ENCODE assay signal across 8 mouse cellular contexts in the genomic region with DNA sequence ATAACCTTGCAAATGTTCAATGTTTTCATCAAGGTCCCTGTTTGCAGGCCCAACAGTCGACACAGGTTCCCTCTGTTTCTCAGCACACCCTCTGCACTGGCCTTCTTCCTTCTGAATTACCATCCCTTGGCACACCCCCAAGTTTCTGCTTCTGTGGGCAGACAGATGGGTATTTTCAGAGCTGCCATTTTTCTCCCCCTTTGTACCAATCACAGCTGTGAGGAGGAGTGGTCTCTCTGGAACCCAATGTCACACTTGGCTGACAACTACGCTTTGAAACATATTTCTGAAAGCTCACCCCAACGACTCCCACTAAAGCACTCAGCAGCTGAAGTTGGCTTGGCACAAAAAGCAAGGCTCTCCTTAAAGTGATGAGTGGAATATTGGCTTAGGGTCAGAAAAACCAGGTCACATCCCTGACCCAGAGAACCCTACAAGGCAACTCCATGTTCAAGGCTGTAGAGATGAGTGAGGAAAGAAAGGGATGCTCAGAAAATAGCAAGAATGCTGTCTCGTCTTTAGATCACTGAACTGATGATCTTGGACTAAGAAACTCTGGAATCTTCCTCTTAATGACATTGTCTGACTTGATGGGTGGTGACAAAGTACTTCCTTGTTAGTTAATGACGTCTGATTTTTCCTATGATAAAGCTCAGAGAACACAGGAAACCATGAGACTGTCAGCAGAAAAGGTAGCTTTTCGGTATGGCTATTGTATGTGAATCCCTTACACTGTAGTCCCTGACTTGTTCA. TPM values are rescaled to one million over a fixed set of nuclear protein-coding genes. Genes with fewer than 3 reads are reported as not detected.
DNase-seq lines count a peak whose midpoint lies in the region; ATAC-seq and TF ChIP-seq lines count a peak whose summit lies in the region.

No protein-coding gene starts in this region.

- no peak overlapping the region for H3K27ac ChIP-seq in hindbrain, embryonic 13.5 days
- no peak overlapping the region for H3K27ac ChIP-seq in hindbrain, embryonic 10.5 days
- peak overlapping the region; percentile 52 for H3K27ac ChIP-seq in layer of hippocampus, adult 2 months
- H3K27ac ChIP-seq in neural tube, embryonic 15.5 days (replicated peaks) = no peak overlapping the region
- H3K27ac ChIP-seq in intestine, postnatal 0 days (ENCODE audit: low read depth, low read length) = no peak overlapping the region
- no peak overlapping the region for H3K27ac ChIP-seq in kidney, adult 2 months (ENCODE audit: insufficient read depth, low read depth, low read length)

- no peak for TF ChIP-seq POLR2A in kidney, adult 2 months (IDR thresholded peaks at IDR 0.05; ENCODE audit: low read depth, low read length)

- peaks cover 5% of the 10 kb centered on the region; the same call in 1 of the 2 replicates for H3K4me1 ChIP-seq in hindbrain, embryonic 13.5 days (replicated peaks)
- no peaks in the 10 kb centered on the region for H3K4me1 ChIP-seq in hindbrain, embryonic 10.5 days (replicated peaks)
- H3K4me1 ChIP-seq in neural tube, embryonic 15.5 days = 0 out of 2 replicates have a peak, but pooled peaks cover 3% of the 10 kb centered on the region
- no peaks in the 10 kb centered on the region for H3K4me1 ChIP-seq in intestine, postnatal 0 days (replicated peaks; ENCODE audit: control insufficient read depth, insufficient read depth, low read length)
- peaks cover 9% of the 10 kb centered on the region for H3K4me1 ChIP-seq in kidney, adult 2 months (ENCODE audit: control insufficient read depth, insufficient read depth, low read length)

- no peaks in the 10 kb centered on the region for H3K9me3 ChIP-seq in hindbrain, embryonic 13.5 days
- H3K9me3 ChIP-seq in hindbrain, embryonic 10.5 days = no peaks in the 10 kb centered on the region
- no peaks in the 10 kb centered on the region for H3K9me3 ChIP-seq in neural tube, embryonic 15.5 days (replicated peaks)
- no peaks in the 10 kb centered on the region for H3K9me3 ChIP-seq in intestine, postnatal 0 days (ENCODE audit: control insufficient read depth)

- H3K4me3 ChIP-seq in hindbrain, embryonic 13.5 days = no peak overlapping the region
- no peak overlapping the region for H3K4me3 ChIP-seq in hindbrain, embryonic 10.5 days
- H3K4me3 ChIP-seq in layer of hippocampus, adult 2 months = no peak overlapping the region
- no peak overlapping the region for H3K4me3 ChIP-seq in neural tube, embryonic 15.5 days (replicated peaks)
- no peak overlapping the region for H3K4me3 ChIP-seq in intestine, postnatal 0 days (ENCODE audit: low read depth, low read length)
- no peak overlapping the region for H3K4me3 ChIP-seq in kidney, adult 2 months (ENCODE audit: insufficient read depth, low read depth, low read length)

- TF ChIP-seq CTCF in layer of hippocampus, adult 2 months (conservative IDR thresholded peaks at IDR 0.05) = no peak
- no peak for TF ChIP-seq CTCF in intestine, postnatal 0 days (IDR thresholded peaks at IDR 0.05; ENCODE audit: low read depth)
- TF ChIP-seq CTCF in kidney, adult 2 months (conservative IDR thresholded peaks at IDR 0.05; ENCODE audit: insufficient read depth, insufficient read length, low read depth, low read length) = no peak

- no peaks in the 10 kb centered on the region; the same call in 1 of the 2 replicates for H3K36me3 ChIP-seq in hindbrain, embryonic 13.5 days
- peaks cover 35% of the 10 kb centered on the region for H3K36me3 ChIP-seq in hindbrain, embryonic 10.5 days
- no peaks in the 10 kb centered on the region for H3K36me3 ChIP-seq in neural tube, embryonic 15.5 days
- no peaks in the 10 kb centered on the region for H3K36me3 ChIP-seq in intestine, postnatal 0 days (ENCODE audit: control insufficient read depth, insufficient read depth)
- H3K36me3 ChIP-seq in kidney, adult 2 months (ENCODE audit: control insufficient read depth, insufficient read depth, low read length) = peaks cover 3% of the 10 kb centered on the region; the same call in 1 of the 2 replicates

- DNase-seq in hindbrain, embryonic 10.5 days (ENCODE audit: low spot score) = no peak
- peak; percentile 36 to 50 for DNase-seq in adrenal gland, postnatal 36 days
- peak; percentile 55 to 67 for DNase-seq in layer of hippocampus, adult 2 months (ENCODE audit: low spot score in 2 of 2)
- no peak for DNase-seq in yolk sac, embryonic 10.5 days (ENCODE audit: low spot score)
- no peak for DNase-seq in kidney, adult 2 months

- WGBS in hindbrain, embryonic 13.5 days = 75% methylated on average over 6 of the region's 6 CpGs
- WGBS in hindbrain, embryonic 10.5 days = 88% methylated on average over 6 of the region's 6 CpGs
- whole genome bisulfite sequencing in neural tube, embryonic 15.5 days = 63% methylated on average over 6 of the region's 6 CpGs
- 74% methylated on average over 6 of the region's 6 CpGs for WGBS in intestine, postnatal 0 days
- 56% methylated on average over 6 of the region's 6 CpGs for WGBS in kidney, adult 2 months

- H3K27me3 ChIP-seq in hindbrain, embryonic 13.5 days = no peaks in the 10 kb centered on the region
- H3K27me3 ChIP-seq in hindbrain, embryonic 10.5 days (ENCODE audit: insufficient read depth, poor library complexity, severe bottlenecking) = no peaks in the 10 kb centered on the region
- H3K27me3 ChIP-seq in neural tube, embryonic 15.5 days (replicated peaks) = no peaks in the 10 kb centered on the region
- no peaks in the 10 kb centered on the region for H3K27me3 ChIP-seq in intestine, postnatal 0 days (replicated peaks; ENCODE audit: control insufficient read depth, insufficient read depth, low read length)
- no peaks in the 10 kb centered on the region for H3K27me3 ChIP-seq in kidney, adult 2 months (replicated peaks; ENCODE audit: control insufficient read depth, insufficient read depth, low read length)

- H3K4me2 ChIP-seq in hindbrain, embryonic 13.5 days = no peak overlapping the region
- H3K4me2 ChIP-seq in neural tube, embryonic 15.5 days = no peak overlapping the region
- no peak overlapping the region for H3K4me2 ChIP-seq in intestine, postnatal 0 days (replicated peaks; ENCODE audit: low read depth)

- ATAC-seq in hindbrain, embryonic 13.5 days (ENCODE audit: low FRiP score) = peak; percentile 83
- ATAC-seq in neural tube, embryonic 15.5 days (ENCODE audit: low FRiP score) = peak; percentile 55
- no peak for ATAC-seq in intestine, postnatal 0 days

- H3K9ac ChIP-seq in hindbrain, embryonic 13.5 days = no peak overlapping the region
- H3K9ac ChIP-seq in neural tube, embryonic 15.5 days (replicated peaks) = no peak overlapping the region
- no peak overlapping the region for H3K9ac ChIP-seq in intestine, postnatal 0 days (ENCODE audit: low read depth, low read length)

RNA-seq across cellular contexts. Expression of gene Itgb8, which starts 31.7 kb away (rescaled TPM):
- 11.9 and 12.4 TPM in 2 replicates for polyA plus RNA-seq in hindbrain, embryonic 13.5 days (2015; fragmentation: Nextera tagmentation; extraction: Ambion mirVana)
- 20.9 and 21.8 TPM in 2 replicates for polyA plus RNA-seq in hindbrain, embryonic 10.5 days (2016; fragmentation: Nextera tagmentation; extraction: Ambion mirVana)
- 1 to 10 TPM; 2.5 to 3.0 TPM for total RNA-seq in adrenal gland, postnatal 36 days (2021)
- 10 to 100 TPM; 32.3 to 32.5 TPM for total RNA-seq in layer of hippocampus, adult 2 months (2021)
- 6.0 and 6.8 TPM in 2 replicates for polyA plus RNA-seq in neural tube, embryonic 15.5 days (2015; fragmentation: Nextera tagmentation; extraction: Ambion mirVana)
- 1.0 and 1.1 TPM in 2 replicates for polyA plus RNA-seq in intestine, postnatal 0 days (2015; fragmentation: Nextera tagmentation; extraction: Ambion mirVana)
- 16.5 and 17.3 TPM in 2 replicates for polyA plus RNA-seq in kidney, adult 2 months (2012; rRNA removed)

Comparison
In these comparisons a context has a peak if more than half of its experiments do, and no peak if none do; other contexts are left out.
1. DNase-seq: peak in adrenal gland, postnatal 36 days (2 of 2) and layer of hippocampus, adult 2 months (2 of 2); none in hindbrain, embryonic 10.5 days (single experiment), yolk sac, embryonic 10.5 days (single experiment) and kidney, adult 2 months (single experiment).